Mouse (Mus musculus) macrophage (primary cell): Measurements from ENCODE around the gene Igfl3. TPM values are rescaled to one million over a fixed set of nuclear protein-coding genes. Genes with fewer than 3 reads are reported as not detected.

Experiments used
- H3K27ac ChIP-seq: fragments of 350-480 bp; formaldehyde crosslinking; 2 replicates; pipeline ENCODE4 v1.9.0; 2021
- H3K36me3 ChIP-seq: fragments of 350-480 bp; formaldehyde crosslinking; 2 replicates; pipeline ENCODE4 v1.9.0; 2021; ENCODE audit errors: inconsistent target
- H3K4me3 ChIP-seq: fragments of 350-480 bp; formaldehyde crosslinking; 2 replicates; pipeline ENCODE4 v1.9.0; 2021; ENCODE audit errors: inconsistent target
- H3K79me2 ChIP-seq: fragments of 350-480 bp; formaldehyde crosslinking; 2 replicates; pipeline ENCODE4 v1.9.0; 2021; ENCODE audit errors: inconsistent target
- WGBS: methylation state at CpG from one replicate; pipeline ENCODE4 v1.1.7; 2026; ENCODE audit warnings: inconsistent platforms; ENCODE audit not compliant: missing documents; 5-methylcytosine and 5-hydroxymethylcytosine counted together
- polyA plus RNA-seq: library from polyadenylated mRNA; stranded (reverse); fragments of 250-400 nt; gene quantifications from 3 replicates; pipeline ENCODE4 v1.2.4, GENCODE M21; 2018; ENCODE audit warnings: inconsistent platforms
- total RNA-seq, 78 experiments: library from RNA; depleted of rRNA; stranded (reverse); fragments of 250-400 nt; gene quantifications; 1 replicate in 9 of 78; 2 replicates in 24 of 78; 3 replicates in 43 of 78; 4 replicates in 2 of 78; pipeline ENCODE4 v1.2.4; 2018; ENCODE audit warnings: inconsistent platforms in 56 of 78

The Igfl3 gene
- total RNA-seq (2018; cell fraction: chromatin; rRNA removed): not detected
- total RNA-seq (2018; cell fraction: cytosol; rRNA removed): not detected
- total RNA-seq (2018; cell fraction: nucleus; rRNA removed): not detected
- polyA plus RNA-seq: not detected in 3 replicates

- no peak within 1 kb of the TSS for H3K4me3 ChIP-seq
- no peak within 1 kb of the TSS for H3K27ac ChIP-seq
- no peaks in the 10 kb centered on the region for H3K36me3 ChIP-seq
- H3K79me2 ChIP-seq: no peaks in the 10 kb centered on the region
Measured at GRCm38 (mm10) chr7:18176194-18176593, at the start of gene Igfl3. TSS of gene Igfl3 (plus strand) at chr7:18176494.

- no peak overlapping the region for H3K4me3 ChIP-seq
- H3K79me2 ChIP-seq: no peaks in the 10 kb centered on the region
- no peaks in the 10 kb centered on the region for H3K36me3 ChIP-seq
- WGBS: 13% methylated on average over 9 of the region's 9 CpGs
- no peak overlapping the region for H3K27ac ChIP-seq
Measured at GRCm38 (mm10) chr7:18210938-18211337, 34.6 kb downstream of the Igfl3 start.

- Histone ChIP-seq H3K27ac (no peak overlapping the region), H3K36me3 (no peaks in the 10 kb centered on the region), H3K79me2 (no peaks in the 10 kb centered on the region), H3K4me3 (no peak overlapping the region)
- WGBS: 89% methylated on average over 1 of the region's 1 CpGs
Measured at GRCm38 (mm10) chr7:18214699-18215098, 38.4 kb downstream of the Igfl3 start.

Other genes with a start within 250 kb of the Igfl3 start
- not detected in 3 replicates for gene Ceacam11, start 204.4 kb upstream of the Igfl3 start, polyA plus RNA-seq
- not detected in 3 replicates for gene Ceacam13, start 166.6 kb upstream of the Igfl3 start, polyA plus RNA-seq
- gene Ceacam12, start 110.6 kb upstream of the Igfl3 start, polyA plus RNA-seq: not detected in 3 replicates
- not detected in 3 replicates for gene Mill1, start 68.9 kb downstream of the Igfl3 start, polyA plus RNA-seq
- gene Psg18, start 178.5 kb downstream of the Igfl3 start, polyA plus RNA-seq: not detected in 3 replicates